Mouse (Mus musculus) liver, adult 10 weeks (tissue): ENCODE measurements around the gene Qrsl1. TPM values are rescaled to one million over a fixed set of nuclear protein-coding genes. Genes with fewer than 3 reads are reported as not detected.

ENCODE experiments used
- polyA plus RNA-seq: library from polyadenylated mRNA; stranded (reverse); fragments of 350-450 nt; fragmentation: Illumina TruSeq; extraction: RNeasy Lipid Tissue Mini Kit (QIAGEN cat#74804); gene quantifications from one replicate; pipeline ENCODE4 v1.2.3, GENCODE M21; 2014; ENCODE audit warnings: low read depth, low replicate concordance

Qrsl1 gene
- 8.7 TPM for polyA plus RNA-seq

GRCm38 (mm10) chr10:43901578-43902194 is at the start of gene Qrsl1, which contains the start of gene Rtn4ip1:
Gene Qrsl1, minus strand, starts transcription at chr10:43901745.
Gene Rtn4ip1, plus strand, starts transcription at chr10:43901807.

Other genes starting within 250 kb of the Qrsl1 start
- 13.4 TPM for gene Rtn4ip1, start 62 bp upstream of the Qrsl1 start, polyA plus RNA-seq
- gene Crybg1, start 247.1 kb upstream of the Qrsl1 start, polyA plus RNA-seq = 6.9 TPM